Comparison of ENCODE assay signal across 8 mouse cellular contexts in the genomic region with DNA sequence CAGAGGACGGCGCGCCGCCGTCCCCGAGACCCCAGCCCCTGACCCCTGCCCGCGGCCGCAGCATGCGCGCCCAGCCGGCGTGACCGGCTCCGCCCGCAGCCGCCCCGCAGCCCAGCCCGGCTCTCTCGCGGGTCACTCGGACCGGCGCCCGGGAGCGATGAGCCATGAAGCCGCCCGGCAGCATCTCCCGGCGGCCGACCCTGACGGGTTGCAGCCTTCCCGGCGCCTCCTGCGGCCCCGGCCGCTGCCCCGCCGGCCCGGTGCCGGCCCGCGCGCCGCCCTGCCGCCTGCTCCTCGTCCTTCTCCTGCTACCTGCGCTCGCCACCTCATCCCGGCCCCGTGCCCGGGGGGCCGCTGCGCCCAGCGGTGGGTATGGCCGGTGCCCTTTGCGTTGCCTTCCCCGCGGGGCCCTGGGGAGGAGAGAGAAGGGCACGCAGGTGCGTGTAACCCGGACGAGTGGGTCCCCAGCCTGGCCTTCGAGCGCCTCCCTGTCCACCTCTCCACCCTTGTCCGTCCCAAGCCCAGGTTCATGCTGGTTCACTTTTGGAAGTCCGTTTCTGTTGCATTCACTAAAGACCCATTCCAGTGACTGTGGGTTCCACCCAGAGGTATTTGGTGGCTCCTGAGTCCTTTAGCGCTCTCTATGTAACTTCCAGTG. TPM values are rescaled to one million over a fixed set of nuclear protein-coding genes. Genes with fewer than 3 reads are reported as not detected.
DNase-seq lines count a peak whose midpoint lies in the region; ATAC-seq and TF ChIP-seq lines count a peak whose summit lies in the region.

No protein-coding gene starts in this region.

- no peak for TF ChIP-seq CTCF in spleen, adult 2 months (IDR thresholded peaks at IDR 0.05; ENCODE audit: extremely low read depth, insufficient read depth, insufficient read length, insufficient replicate concordance)

- H3K4me1 ChIP-seq in spleen, adult 2 months (ENCODE audit: control insufficient read depth, insufficient read depth, insufficient read length) = no peaks in the 10 kb centered on the region
- H3K4me1 ChIP-seq in forebrain, embryonic 16.5 days (replicated peaks; ENCODE audit: control insufficient read depth, insufficient read depth, low read length) = peaks cover 7% of the 10 kb centered on the region

- peaks cover 10% of the 10 kb centered on the region for H3K27me3 ChIP-seq in spleen, adult 2 months (ENCODE audit: control insufficient read depth, insufficient read depth, low read length)
- H3K27me3 ChIP-seq in forebrain, embryonic 16.5 days (replicated peaks; ENCODE audit: control insufficient read depth, insufficient read depth, low read length) = no peaks in the 10 kb centered on the region

- TF ChIP-seq POLR2A in spleen, adult 2 months (IDR thresholded peaks at IDR 0.05; ENCODE audit: low read depth, low read length) = no peak

- peak; percentile 61 for ATAC-seq in forebrain, embryonic 16.5 days

- H3K4me2 ChIP-seq in forebrain, embryonic 16.5 days (ENCODE audit: low read length) = peak overlapping the region; percentile 92

- H3K9ac ChIP-seq in forebrain, embryonic 16.5 days (replicated peaks; ENCODE audit: low read depth, low read length) = peak overlapping the region; percentile 90

- WGBS in spleen, adult 2 months = 3% methylated on average over 67 of the region's 68 CpGs
- WGBS in forebrain, embryonic 16.5 days = under 1% methylated on average over 51 of the region's 68 CpGs

- no peaks in the 10 kb centered on the region for H3K9me3 ChIP-seq in forebrain, embryonic 16.5 days (ENCODE audit: control insufficient read depth, low read length)

- peak overlapping the region; percentile 32; the same call in 1 of the 2 replicates for H3K4me3 ChIP-seq in spleen, adult 2 months (ENCODE audit: extremely low read depth, insufficient read depth, insufficient read length)
- peak overlapping the region; percentile 88 for H3K4me3 ChIP-seq in forebrain, embryonic 16.5 days (replicated peaks; ENCODE audit: low read length)

- no peaks in the 10 kb centered on the region for H3K36me3 ChIP-seq in spleen, adult 2 months (ENCODE audit: control insufficient read depth, insufficient read depth, low read length)
- no peaks in the 10 kb centered on the region for H3K36me3 ChIP-seq in forebrain, embryonic 16.5 days (ENCODE audit: control insufficient read depth, insufficient read depth)

- peak; percentile 20 for DNase-seq in embryo, embryonic 10 days (ENCODE audit: low spot score)
- no peak for DNase-seq in embryo, embryonic 11 days
- no peak for DNase-seq in spleen, adult 2 months (ENCODE audit: low read depth in 1 of 2, low spot score in 2 of 2)
- no peak for DNase-seq in spleen, postnatal 36 days (ENCODE audit: low spot score in 2 of 2)
- DNase-seq in layer of hippocampus, postnatal 36 days = peak; percentile 31 to 42
- DNase-seq in neural tube, embryonic 10.5 days (ENCODE audit: extremely low spot score, low spot score) = peak; percentile 66
- DNase-seq in thymus, postnatal 10 days (ENCODE audit: low spot score in 2 of 2) = no peak

- no peak overlapping the region; the same call in 1 of the 2 replicates for H3K27ac ChIP-seq in spleen, adult 2 months (ENCODE audit: insufficient read depth, low read length)
- peak overlapping the region; percentile 29 for H3K27ac ChIP-seq in forebrain, embryonic 16.5 days (ENCODE audit: low read length)

RNA-seq across cellular contexts. Expression of a gene that starts 0.5 kb away (rescaled TPM):
- 11.8 and 12.1 TPM in 2 replicates for polyA plus RNA-seq in spleen, adult 2 months (2012; rRNA removed)
- polyA plus RNA-seq in forebrain, embryonic 16.5 days (2015; fragmentation: Nextera tagmentation; extraction: Ambion mirVana) = 8.0 and 12.1 TPM in 2 replicates
- 100 to 1,000 TPM; 118 to 122 TPM for total RNA-seq in layer of hippocampus, postnatal 36 days (2021)

Comparison
In these comparisons a context has a peak if more than half of its experiments do, and no peak if none do; other contexts are left out.
1. DNase-seq: peak in embryo, embryonic 10 days (single experiment), layer of hippocampus, postnatal 36 days (2 of 2) and neural tube, embryonic 10.5 days (single experiment); none in embryo, embryonic 11 days (single experiment), spleen, adult 2 months (0 of 2), spleen, postnatal 36 days (0 of 2) and thymus, postnatal 10 days (0 of 2).